Mouse (Mus musculus) liver, embryonic 11.5 days (tissue): ENCODE results near the gene Gldc. TPM values are rescaled to one million over a fixed set of nuclear protein-coding genes. Genes with fewer than 3 reads are reported as not detected.
"Not testable (repeated sequence)": the region's sequence is repeated elsewhere in the genome, so short reads cannot be mapped to it uniquely, and the experiment has no call there.

Experiments
- ATAC-seq: fragments of 200-750 bp; cut with Nextera tagmentation; replicated peaks from 2 replicates; pipeline ENCODE4 v1.8.0; 2017; ENCODE audit warnings: moderate number of reproducible peaks, mild to moderate bottlenecking, moderate TSS enrichment, moderate library complexity; ENCODE audit not compliant: low FRiP score
- DNase-seq: peaks from one replicate; pipeline ENCODE4 v3.0.0-alpha.2; 2017; ENCODE audit warnings: low spot score
- H3K27ac ChIP-seq: fragments of 300-500 bp; sonication (generic); 2 replicates; pipeline ENCODE4 v1.5.1; 2014; ENCODE audit warnings: mild to moderate bottlenecking, low read depth, low read length, control low read depth
- H3K27me3 ChIP-seq: fragments of 300-500 bp; sonication (generic); replicated peaks from 2 replicates; pipeline ENCODE4 v1.6.1; 2014; ENCODE audit warnings: low read length, mixed read lengths; ENCODE audit not compliant: control insufficient read depth, insufficient read depth
- H3K36me3 ChIP-seq: fragments of 300-500 bp; sonication (generic); 2 replicates; pipeline ENCODE4 v1.6.1; 2014; ENCODE audit warnings: mild to moderate bottlenecking, low read length, moderate library complexity, mixed read lengths; ENCODE audit not compliant: control insufficient read depth, insufficient read depth
- H3K4me1 ChIP-seq: fragments of 300-500 bp; sonication (generic); replicated peaks from 2 replicates; pipeline ENCODE4 v1.6.1; 2014; ENCODE audit warnings: low read length, mixed read lengths; ENCODE audit not compliant: control insufficient read depth, insufficient read depth
- H3K4me2 ChIP-seq: fragments of 300-500 bp; sonication (generic); 2 replicates; pipeline ENCODE4 v1.6.1; 2014; ENCODE audit warnings: mild to moderate bottlenecking, control low read depth, moderate library complexity
- H3K4me3 ChIP-seq: fragments of 300-500 bp; sonication (generic); 2 replicates; pipeline ENCODE4 v1.5.1; 2014; ENCODE audit warnings: low read depth, low read length, control low read depth
- H3K9ac ChIP-seq: fragments of 300-500 bp; sonication (generic); 2 replicates; pipeline ENCODE4 v1.6.1; 2014; ENCODE audit warnings: low read depth, low read length, control low read depth
- H3K9me3 ChIP-seq: fragments of 300-500 bp; sonication (generic); 2 replicates; pipeline ENCODE4 v1.6.1; 2016; ENCODE audit warnings: low read length, inconsistent platforms, mixed read lengths; ENCODE audit not compliant: control insufficient read depth
- WGBS: fragments of 180-500 bp; shearing (Covaris S2); extraction: QIAGEN DNeasy Blood & Tissue Kit; methylation state at CpG from one replicate; pipeline ENCODE4 v1.1.7; 2014; 5-methylcytosine and 5-hydroxymethylcytosine counted together
- polyA plus RNA-seq: library from polyadenylated mRNA; unstranded; fragments of >200 nt; fragmentation: Nextera tagmentation; extraction: Ambion mirVana; gene quantifications from 2 replicates; pipeline ENCODE4 v1.2.1, GENCODE M21; 2014

Gldc gene
- polyA plus RNA-seq, result 22.2 and 24.7 TPM in 2 replicates

- peaks cover 29% of the 10 kb centered on the region for H3K27me3 ChIP-seq
- under 1% methylated on average over 36 of the region's 53 CpGs for WGBS
- peak within 1 kb of the TSS; percentile 47 for H3K9ac ChIP-seq
Measured at GRCm38 (mm10) chr19:30174919-30175571, at the start of gene Gldc. TSS of gene Gldc (minus strand) at chr19:30175429.

GRCm38 (mm10) chr19:30222593-30222992 lies 47.4 kb upstream of the Gldc start:
- not testable (repeated sequence) for H3K27ac ChIP-seq, H3K27me3 ChIP-seq, H3K4me2 ChIP-seq, ATAC-seq, H3K9ac ChIP-seq, H3K4me3 ChIP-seq, H3K9me3 ChIP-seq, H3K36me3 ChIP-seq, H3K4me1 ChIP-seq
- DNase-seq, result peak; percentile 10
- WGBS, result 55% methylated on average over 8 of the region's 8 CpGs

More at GRCm38 (mm10) chr19:30174919-30175571, at the start of gene Gldc:
- DNase-seq, result peak; percentile 62
- Histone ChIP-seq H3K4me1 (no peaks in the 10 kb centered on the region), H3K27ac (0 out of 2 replicates have a peak within 1 kb of the TSS, but pooled peaks have one; percentile 23), H3K4me2 (peak within 1 kb of the TSS; percentile 83), H3K36me3 (no peaks in the 10 kb centered on the region), H3K4me3 (peak within 1 kb of the TSS; percentile 58), H3K9me3 (no peaks in the 10 kb centered on the region)
- peak; percentile 62 for ATAC-seq

- H3K4me3 ChIP-seq, result no peak overlapping the region
- WGBS, result 14% methylated on average over 7 of the region's 7 CpGs
- H3K4me1 ChIP-seq, result no peaks in the 10 kb centered on the region
- no peak overlapping the region for H3K4me2 ChIP-seq
- no peak overlapping the region for H3K27ac ChIP-seq
- H3K9ac ChIP-seq, result no peak overlapping the region
- ATAC-seq (no peak), DNase-seq (peak; percentile 32)
- H3K27me3 ChIP-seq, result no peaks in the 10 kb centered on the region
- H3K36me3 ChIP-seq, result no peaks in the 10 kb centered on the region
- H3K9me3 ChIP-seq, result no peaks in the 10 kb centered on the region
Measured at GRCm38 (mm10) chr19:30217335-30217734, 42.1 kb upstream of the Gldc start.

GRCm38 (mm10) chr19:30216186-30216585 lies 41.0 kb upstream of the Gldc start:
- ATAC-seq, result no peak

GRCm38 (mm10) chr19:30215736-30216135 lies 40.5 kb upstream of the Gldc start:
- H3K27ac ChIP-seq, H3K4me2 ChIP-seq, H3K27me3 ChIP-seq, H3K9me3 ChIP-seq, H3K9ac ChIP-seq, H3K36me3 ChIP-seq, ATAC-seq, H3K4me1 ChIP-seq, H3K4me3 ChIP-seq: not testable (repeated sequence)
- 55% methylated on average over 2 of the region's 2 CpGs for WGBS
- DNase-seq, result peak; percentile 26

More at GRCm38 (mm10) chr19:30216186-30216585, 41.0 kb upstream of the Gldc start:
- Histone ChIP-seq H3K27ac (no peak overlapping the region), H3K9ac (no peak overlapping the region), H3K27me3 (no peaks in the 10 kb centered on the region), H3K4me1 (no peaks in the 10 kb centered on the region), H3K36me3 (no peaks in the 10 kb centered on the region), H3K4me3 (no peak overlapping the region), H3K4me2 (no peak overlapping the region), H3K9me3 (no peaks in the 10 kb centered on the region)
- 68% methylated on average over 4 of the region's 4 CpGs for whole genome bisulfite sequencing
- DNase-seq, result no peak

- 36% methylated on average over 2 of the region's 2 CpGs for whole genome bisulfite sequencing
- Histone ChIP-seq H3K9ac (no peak overlapping the region), H3K36me3 (no peaks in the 10 kb centered on the region), H3K4me1 (no peaks in the 10 kb centered on the region), H3K27ac (no peak overlapping the region), H3K9me3 (no peaks in the 10 kb centered on the region), H3K4me2 (no peak overlapping the region), H3K27me3 (no peaks in the 10 kb centered on the region), H3K4me3 (no peak overlapping the region)
- no peak for ATAC-seq
- no peak for DNase-seq
Measured at GRCm38 (mm10) chr19:30214026-30214425, 38.8 kb upstream of the Gldc start.

GRCm38 (mm10) chr19:30209006-30209405 lies 33.8 kb upstream of the Gldc start:
- H3K27me3 ChIP-seq, H3K4me3 ChIP-seq, DNase-seq, H3K4me1 ChIP-seq, H3K9ac ChIP-seq, ATAC-seq, H3K36me3 ChIP-seq, H3K27ac ChIP-seq, H3K9me3 ChIP-seq, H3K4me2 ChIP-seq: not testable (repeated sequence)
- WGBS, result 83% methylated on average over 8 of the region's 8 CpGs

GRCm38 (mm10) chr19:30206981-30207380 lies 31.8 kb upstream of the Gldc start:
- Histone ChIP-seq H3K27me3 (no peaks in the 10 kb centered on the region), H3K36me3 (no peaks in the 10 kb centered on the region), H3K4me2 (no peak overlapping the region), H3K9ac (no peak overlapping the region), H3K4me3 (no peak overlapping the region), H3K4me1 (no peaks in the 10 kb centered on the region), H3K9me3 (no peaks in the 10 kb centered on the region), H3K27ac (no peak overlapping the region)
- WGBS, result 70% methylated on average over 1 of the region's 1 CpGs
- no peak for ATAC-seq
- no peak for DNase-seq

GRCm38 (mm10) chr19:30205874-30206273 lies 30.6 kb upstream of the Gldc start:
- no peak overlapping the region for H3K27ac ChIP-seq
- no peak overlapping the region for H3K9ac ChIP-seq
- H3K27me3 ChIP-seq, result no peaks in the 10 kb centered on the region
- DNase-seq (no peak), ATAC-seq (no peak)
- 78% methylated on average over 4 of the region's 4 CpGs for WGBS
- no peaks in the 10 kb centered on the region for H3K9me3 ChIP-seq
- H3K4me3 ChIP-seq, result no peak overlapping the region
- H3K4me2 ChIP-seq, result no peak overlapping the region
- H3K36me3 ChIP-seq, result no peaks in the 10 kb centered on the region
- H3K4me1 ChIP-seq, result no peaks in the 10 kb centered on the region
